Mouse (Mus musculus) adrenal gland, postnatal 10 days (tissue): ENCODE results near the gene Zfp652. TPM values are rescaled to one million over a fixed set of nuclear protein-coding genes. Genes with fewer than 3 reads are reported as not detected.

Source experiments
- DNase-seq: peaks from one replicate; pipeline ENCODE4 v3.0.0; 2021; ENCODE audit warnings: mixed read lengths
- total RNA-seq, 2 experiments: library from RNA; stranded (reverse); gene quantifications; 2 replicates each; pipeline ENCODE4 v1.2.3; 2021

Gene Zfp652
- total RNA-seq, 2 experiments from 2014 or later = 42.8 to 46.6 TPM

- no peak for DNase-seq
Observed at GRCm38 (mm10) chr11:95808448-95809011, 96.1 kb downstream of the Zfp652 start.

- DNase-seq = no peak
Observed at GRCm38 (mm10) chr11:95809603-95810002, 97.1 kb downstream of the Zfp652 start.

DNA sequence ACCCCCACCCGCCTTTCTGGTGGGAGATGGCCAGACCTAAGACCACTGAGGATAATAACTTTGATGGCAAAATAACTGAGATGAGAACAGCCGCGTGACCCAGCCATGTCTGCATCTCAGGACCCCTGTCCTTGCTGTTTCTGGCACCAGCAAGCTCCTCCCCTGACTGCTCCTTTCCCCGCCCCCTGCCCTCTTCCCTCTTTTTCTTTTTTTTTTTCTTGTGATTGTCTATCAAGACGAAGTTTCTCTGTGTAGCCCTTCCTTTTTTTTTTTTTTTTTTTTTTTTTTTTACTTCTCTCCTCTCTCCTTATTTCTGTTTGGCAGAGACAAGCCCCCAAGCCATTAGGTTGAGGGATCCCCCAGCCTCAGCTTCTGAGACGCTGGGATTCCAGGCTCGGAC lies 98.4 kb downstream of the Zfp652 start:
- DNase-seq = no peak

DNA sequence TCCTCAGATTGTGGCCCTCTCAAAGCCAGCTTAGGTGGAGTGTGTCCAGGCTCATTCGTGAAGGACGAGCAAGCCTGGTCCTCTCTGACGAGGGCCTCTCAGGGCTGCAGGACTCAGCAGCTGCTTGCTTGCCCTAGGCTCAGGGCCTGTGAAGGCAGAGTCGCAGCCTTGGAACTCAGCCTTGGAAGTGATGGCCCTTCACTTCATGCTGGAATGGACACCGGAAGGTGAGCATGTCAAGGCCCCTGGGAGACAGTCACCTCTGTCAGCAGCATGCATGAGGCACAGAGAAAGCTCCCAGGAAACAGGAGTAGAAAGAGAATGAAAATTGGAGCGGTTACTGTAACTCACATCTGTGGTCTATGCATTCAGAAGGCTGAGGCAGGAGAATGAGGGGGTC lies 99.3 kb downstream of the Zfp652 start:
- no peak for DNase-seq

DNA sequence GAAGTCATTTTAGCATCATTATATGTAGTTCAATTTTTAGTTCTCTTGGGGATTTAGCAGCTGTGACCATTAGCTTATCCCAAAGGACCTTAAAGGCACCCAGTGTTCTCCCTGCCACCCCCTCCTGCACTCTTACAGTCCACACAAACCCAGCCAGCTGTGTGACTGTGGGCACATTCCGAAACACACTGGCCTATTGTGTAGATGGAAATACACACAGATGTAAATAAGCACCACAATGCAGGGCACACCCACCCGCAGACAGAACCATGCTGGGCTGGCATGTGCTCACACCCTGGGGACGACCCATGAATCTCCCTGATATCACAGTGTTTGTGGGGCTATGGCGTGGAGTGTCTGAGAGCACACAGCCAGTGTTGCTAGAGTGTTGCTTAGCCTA lies 99.8 kb downstream of the Zfp652 start:
- DNase-seq = no peak

- no peak for DNase-seq
Observed at GRCm38 (mm10) chr11:95814101-95814500, 101.6 kb downstream of the Zfp652 start.

- DNase-seq = no peak
Observed at GRCm38 (mm10) chr11:95814857-95815256, 102.4 kb downstream of the Zfp652 start.

GRCm38 (mm10) chr11:95815412-95815811 lies 102.9 kb downstream of the Zfp652 start:
- DNase-seq = no peak

GRCm38 (mm10) chr11:95819138-95819537 lies 106.7 kb downstream of the Zfp652 start:
- DNase-seq = no peak

DNA sequence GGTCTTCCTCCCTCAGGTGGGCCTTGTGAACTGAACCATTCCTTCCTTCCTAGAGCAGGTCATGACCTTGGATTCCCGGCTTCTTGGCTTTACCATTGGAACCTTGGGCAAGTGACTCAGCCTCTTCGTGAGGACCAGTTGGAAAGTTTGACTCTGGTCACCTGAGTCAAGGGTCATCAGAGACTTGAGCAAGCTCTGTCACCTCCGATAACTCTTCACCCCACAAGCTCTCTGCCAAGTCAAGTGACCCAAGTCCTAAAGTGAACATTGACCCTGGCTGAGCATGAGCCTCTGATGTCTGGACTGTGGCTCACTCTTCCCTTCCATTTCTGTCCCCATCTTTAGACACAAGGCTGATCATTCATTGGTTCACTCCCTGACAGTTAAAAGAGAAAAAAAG lies 109.0 kb downstream of the Zfp652 start:
- peak; percentile 51 for DNase-seq

- DNase-seq = no peak
Observed at GRCm38 (mm10) chr11:95822437-95822836, 110.0 kb downstream of the Zfp652 start.

- DNase-seq = peak; percentile 97
Observed at GRCm38 (mm10) chr11:95824071-95824876, 111.8 kb downstream of the Zfp652 start, which contains the start of gene Phospho1. TSS of gene Phospho1 (plus strand) at chr11:95824499.

DNA sequence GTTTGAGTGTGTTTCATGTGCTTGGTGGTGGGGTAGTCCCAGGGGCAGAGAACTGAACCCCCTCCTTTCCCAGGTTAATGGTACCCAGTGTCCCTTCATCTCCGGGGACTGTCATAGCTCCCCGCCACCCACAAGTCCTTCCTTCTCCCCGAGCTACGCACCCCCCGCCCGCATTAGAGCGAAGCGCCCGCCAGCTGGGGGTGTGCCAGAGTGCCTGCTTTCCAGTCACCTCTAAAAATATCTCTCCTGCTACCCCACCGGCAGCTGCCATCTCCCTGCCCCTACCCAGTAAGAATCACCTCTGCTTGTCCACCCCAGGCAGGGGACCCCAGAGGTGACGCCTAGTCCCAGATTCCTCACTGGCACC lies 112.4 kb downstream of the Zfp652 start:
- peak; percentile 88 for DNase-seq

DNA sequence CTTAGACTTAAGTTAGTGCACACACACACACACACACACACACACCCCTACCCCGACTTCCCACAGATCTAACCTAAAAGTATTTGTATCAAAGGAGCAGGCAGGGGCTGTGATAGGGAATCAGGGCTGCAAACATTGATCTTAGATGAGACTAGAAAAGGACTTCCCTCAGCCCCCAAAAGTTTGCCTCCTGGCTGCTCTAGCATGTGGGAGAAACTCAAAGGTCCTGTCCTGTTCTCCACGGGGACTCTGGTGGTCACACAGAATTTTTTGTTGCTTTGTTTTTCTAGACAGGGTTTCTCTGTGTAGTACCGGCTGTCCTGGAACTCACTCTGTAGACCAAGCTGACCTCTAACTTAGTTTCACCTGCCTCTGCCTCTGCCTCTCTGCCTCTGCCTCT lies 113.2 kb downstream of the Zfp652 start:
- no peak for DNase-seq

GRCm38 (mm10) chr11:95826317-95827167 lies 114.1 kb downstream of the Zfp652 start:
- no peak for DNase-seq

GRCm38 (mm10) chr11:95827168-95827447 lies 114.6 kb downstream of the Zfp652 start:
- peak; percentile 22 for DNase-seq

- peak; percentile 84 for DNase-seq
Observed at GRCm38 (mm10) chr11:95827464-95828085, 115.1 kb downstream of the Zfp652 start.

DNA sequence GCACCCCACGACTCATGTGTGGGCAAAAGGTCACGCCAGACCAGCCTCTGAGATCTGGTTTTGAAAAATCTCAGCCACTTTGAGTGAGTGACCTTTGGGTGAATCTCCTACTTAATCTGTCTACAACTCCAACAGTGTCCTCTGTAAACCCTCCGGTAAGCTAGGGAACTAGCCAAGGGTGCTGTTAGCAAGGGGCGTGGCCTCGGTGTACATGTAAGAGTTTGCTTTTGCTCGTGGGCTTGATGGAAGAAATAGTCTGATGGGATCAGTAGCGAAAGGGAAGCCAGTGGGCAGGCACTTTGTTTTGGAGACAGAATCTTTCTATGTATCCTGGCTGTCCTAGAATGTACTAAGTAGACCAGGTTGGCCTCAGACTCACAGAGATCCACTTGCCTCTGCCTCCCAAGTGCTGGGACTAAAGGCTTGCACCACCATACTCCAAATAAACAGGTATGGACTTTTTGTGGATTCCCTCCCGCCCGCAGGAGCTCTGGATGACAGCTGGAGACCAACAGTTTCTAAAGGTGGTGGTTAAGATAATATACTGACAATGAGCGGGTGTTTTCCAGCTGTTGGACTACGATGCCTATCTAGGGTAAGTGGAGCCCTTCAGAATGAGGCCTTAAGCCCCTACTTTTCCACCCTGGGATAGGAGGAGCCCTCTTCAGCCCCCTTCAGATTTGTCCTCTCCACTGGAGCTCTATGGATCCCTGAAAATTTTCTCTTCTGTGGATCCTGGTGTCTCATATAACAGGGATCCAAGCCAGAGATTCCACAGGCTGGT lies 115.9 kb downstream of the Zfp652 start:
- DNase-seq = no peak

- peak; percentile 23 for DNase-seq
Observed at GRCm38 (mm10) chr11:95829526-95830050, 117.1 kb downstream of the Zfp652 start.

DNA sequence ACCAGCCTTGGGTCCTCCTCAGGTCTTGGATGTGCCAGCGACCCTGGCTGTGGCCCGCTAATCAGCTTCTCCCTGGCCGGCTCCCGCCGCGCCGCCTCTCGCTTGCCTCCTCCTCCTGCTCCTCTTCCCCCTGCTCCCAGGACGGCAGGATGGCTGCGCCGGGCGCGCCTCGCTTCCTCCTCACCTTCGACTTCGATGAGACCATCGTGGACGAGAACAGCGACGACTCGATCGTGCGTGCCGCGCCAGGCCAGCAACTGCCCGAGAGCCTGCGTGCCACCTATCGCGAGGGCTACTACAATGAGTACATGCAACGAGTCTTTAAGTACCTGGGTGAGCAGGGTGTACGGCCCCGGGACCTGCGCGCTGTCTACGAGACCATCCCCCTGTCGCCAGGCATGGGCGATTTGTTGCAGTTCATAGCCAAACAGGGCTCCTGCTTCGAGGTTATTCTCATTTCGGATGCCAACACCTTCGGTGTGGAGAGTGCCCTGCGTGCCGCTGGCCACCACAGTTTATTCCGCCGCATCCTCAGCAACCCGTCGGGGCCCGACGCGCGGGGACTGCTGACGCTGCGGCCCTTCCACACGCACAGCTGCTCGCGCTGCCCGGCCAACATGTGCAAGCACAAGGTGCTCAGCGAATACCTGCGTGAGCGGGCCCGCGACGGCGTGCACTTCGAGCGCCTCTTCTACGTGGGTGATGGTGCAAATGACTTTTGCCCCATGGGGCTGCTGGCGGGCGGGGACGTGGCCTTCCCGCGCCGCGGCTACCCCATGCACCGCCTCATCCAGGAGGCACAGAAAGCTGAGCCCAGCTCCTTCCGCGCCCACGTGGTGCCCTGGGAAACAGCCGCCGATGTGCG lies 118.2 kb downstream of the Zfp652 start:
- DNase-seq = peak; percentile 38

- no peak for DNase-seq
Observed at GRCm38 (mm10) chr11:95831276-95831619, 118.8 kb downstream of the Zfp652 start.
